Mouse (Mus musculus) liver, adult 2 months (tissue): ENCODE results near the gene Stk36. TPM values are rescaled to one million over a fixed set of nuclear protein-coding genes. Genes with fewer than 3 reads are reported as not detected.
A peak's percentile ranks its signal among the peaks of the same experiment; 100 is the strongest.

Experiments used
- DNase-seq: peaks from one replicate; pipeline ENCODE4 v3.0.0-alpha.2; 2011; ENCODE audit warnings: low read depth, low spot score; ENCODE audit errors: extremely low read depth
- H3K27ac ChIP-seq: fragments of 200-500 bp; replicated peaks from 2 replicates; pipeline ENCODE4 v1.5.1; 2012; ENCODE audit warnings: low read depth, mild to moderate bottlenecking, control low read depth, inconsistent platforms, low read length; ENCODE audit not compliant: insufficient read depth
- H3K27me3 ChIP-seq: fragments of 200-500 bp; 2 replicates; pipeline ENCODE4 v1.6.1; 2012; ENCODE audit warnings: mild to moderate bottlenecking, moderate library complexity, low read length, inconsistent platforms; ENCODE audit not compliant: control insufficient read depth, insufficient read depth
- H3K36me3 ChIP-seq: fragments of 200-500 bp; 2 replicates; pipeline ENCODE4 v1.6.1; 2012; ENCODE audit warnings: low read length, inconsistent platforms; ENCODE audit not compliant: control insufficient read depth, insufficient read depth
- H3K4me1 ChIP-seq: fragments of 200-500 bp; 2 replicates; pipeline ENCODE4 v1.6.1; 2011; ENCODE audit warnings: low read length; ENCODE audit not compliant: control insufficient read depth, insufficient read depth
- H3K4me3 ChIP-seq: fragments of 200-500 bp; 2 replicates; pipeline ENCODE4 v1.5.1; 2011; ENCODE audit warnings: low read depth, mild to moderate bottlenecking, control low read depth, low read length, moderate library complexity; ENCODE audit not compliant: insufficient read depth
- H3K79me2 ChIP-seq: fragments of 200-500 bp; 2 replicates; pipeline ENCODE4 v1.6.1; 2012; ENCODE audit warnings: inconsistent platforms, mild to moderate bottlenecking, low read length, moderate library complexity; ENCODE audit not compliant: control insufficient read depth, insufficient read depth
- H3K9ac ChIP-seq: fragments of 200-500 bp; 2 replicates; pipeline ENCODE4 v1.6.1; 2012; ENCODE audit warnings: low read depth, mild to moderate bottlenecking, control low read depth, inconsistent platforms, low read length
- CTCF ChIP-seq: fragments of 200-500 bp; IDR thresholded peaks from 2 replicates; pipeline ENCODE4 v1.5.1; 2011; ENCODE audit warnings: low read depth, low read length, control low read depth
- POLR2A ChIP-seq: fragments of 200-500 bp; IDR thresholded peaks from 2 replicates; pipeline ENCODE4 v1.6.1; 2011; ENCODE audit warnings: low read length, control low read depth; ENCODE audit not compliant: insufficient read depth; ENCODE audit errors: extremely low read depth
- WGBS: fragments of 180-500 bp; shearing (Covaris S2); methylation state at CpG from one replicate; pipeline ENCODE4 v1.1.7; 2018; 5-methylcytosine and 5-hydroxymethylcytosine counted together
- polyA plus RNA-seq: library from polyadenylated mRNA; depleted of rRNA; stranded (reverse); fragments of >200 nt; gene quantifications from 2 replicates; pipeline ENCODE4 v1.2.3, GENCODE M21; 2012
- total RNA-seq: library from RNA; depleted of rRNA; stranded (reverse); fragments of >200 nt; gene quantifications from 2 replicates; pipeline ENCODE4 v1.2.3, GENCODE M21; 2014

Stk36 gene
- total and polyA plus RNA-seq, 2 experiments: 0.37 to 0.84 TPM

DNA sequence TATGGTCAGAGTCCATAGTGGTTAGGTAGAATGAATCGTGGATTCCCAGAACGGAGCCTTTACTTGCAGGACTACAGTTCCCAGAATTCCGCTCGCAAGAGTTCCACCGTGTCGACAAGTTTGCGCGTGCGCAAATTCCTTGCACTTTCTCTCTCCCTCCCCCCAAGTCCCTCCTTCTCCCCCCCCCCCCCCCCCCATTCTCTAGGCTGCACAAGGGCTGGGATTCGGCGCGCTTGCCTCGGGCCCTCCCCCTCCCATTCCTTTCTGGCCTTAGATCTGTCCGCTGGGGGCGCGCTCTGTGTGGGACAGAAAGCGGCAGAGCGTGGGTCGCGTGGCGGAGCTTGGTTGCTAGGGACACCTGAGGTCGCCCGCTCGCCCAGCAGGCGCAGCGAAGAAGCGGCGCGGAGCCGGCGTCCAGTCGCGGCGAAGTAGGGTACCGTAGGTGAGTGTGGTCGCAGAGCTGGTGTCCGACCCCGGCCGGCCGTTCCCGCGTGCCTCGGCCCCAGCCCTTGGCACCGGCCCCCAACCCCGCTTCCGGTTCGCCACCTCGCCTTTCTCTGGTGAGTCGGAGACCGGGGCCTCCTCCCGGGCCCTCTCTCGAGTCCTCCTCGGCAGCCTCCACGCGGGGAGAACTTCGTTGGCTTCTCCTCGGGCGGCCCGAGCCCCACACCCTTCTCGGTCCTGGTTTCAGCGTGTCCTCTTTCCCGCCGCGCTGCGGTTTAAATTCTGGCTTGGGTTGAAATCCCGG is 60.4 kb downstream of the Stk36 start, which contains the start of gene Ttll4:
Ttll4 (plus strand) TSS at position 298 of the 748 bp plus-strand sequence.
- Histone ChIP-seq H3K4me1 (peaks cover 9% of the 10 kb centered on the region), H3K9ac (peak within 1 kb of the TSS; percentile 94), H3K27me3 (no peaks in the 10 kb centered on the region), H3K4me3 (peak within 1 kb of the TSS; percentile 94), H3K36me3 (no peaks in the 10 kb centered on the region), H3K79me2 (peaks cover 8% of the 10 kb centered on the region; the same call in 1 of the 2 replicates), H3K27ac (peak within 1 kb of the TSS; percentile 82)
- DNase-seq: peak; percentile 97
- under 1% methylated on average over 66 of the region's 66 CpGs for WGBS
- peak; percentile 58; the same call in 1 of the 2 replicates for TF ChIP-seq POLR2A
- peak; percentile 74 for TF ChIP-seq CTCF

GRCm38 (mm10) chr1:74662253-74662865 is 61.1 kb downstream of the Stk36 start:
- TF ChIP-seq POLR2A: no peak
- TF ChIP-seq CTCF: no peak
- H3K27me3 ChIP-seq: no peaks in the 10 kb centered on the region
- peak overlapping the region; percentile 94; the same call in 1 of the 2 replicates for H3K4me3 ChIP-seq
- peaks cover 9% of the 10 kb centered on the region for H3K4me1 ChIP-seq
- DNase-seq: peak; percentile 30
- peak overlapping the region; percentile 94; the same call in 1 of the 2 replicates for H3K9ac ChIP-seq
- H3K27ac ChIP-seq: no peak overlapping the region
- H3K79me2 ChIP-seq: peaks cover 8% of the 10 kb centered on the region; the same call in 1 of the 2 replicates
- whole genome bisulfite sequencing: 4% methylated on average over 13 of the region's 13 CpGs
- H3K36me3 ChIP-seq: no peaks in the 10 kb centered on the region

DNA sequence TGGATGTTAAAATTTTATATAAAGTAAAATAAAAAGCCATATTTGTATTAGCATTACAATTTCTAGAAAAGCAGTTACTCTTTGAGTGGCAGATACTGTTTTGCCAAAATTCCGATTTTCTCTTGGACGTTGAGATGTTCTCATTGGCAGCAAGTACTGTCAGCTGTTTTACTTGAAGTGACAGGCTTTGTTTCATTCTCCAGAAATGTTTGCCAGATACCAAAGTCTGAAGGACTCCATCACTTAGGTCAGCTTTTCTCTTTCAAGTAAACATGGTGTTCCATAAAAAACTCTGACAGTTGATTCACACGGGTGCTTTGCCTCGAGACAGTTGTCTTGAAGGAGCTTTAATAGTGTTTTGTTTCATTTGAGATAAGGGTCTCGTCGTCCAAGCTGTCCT is 63.9 kb downstream of the Stk36 start:
- Histone ChIP-seq H3K4me3 (no peak overlapping the region), H3K9ac (no peak overlapping the region), H3K79me2 (peaks cover 14% of the 10 kb centered on the region; the same call in 1 of the 2 replicates), H3K36me3 (no peaks in the 10 kb centered on the region), H3K27me3 (no peaks in the 10 kb centered on the region), H3K27ac (peak overlapping the region; percentile 1; the same call in 1 of the 2 replicates), H3K4me1 (peaks cover 9% of the 10 kb centered on the region)
- peak; percentile 75 for DNase-seq
- WGBS: 31% methylated on average over 6 of the region's 6 CpGs
- TF ChIP-seq CTCF (no peak), POLR2A (no peak)

- Histone ChIP-seq H3K9ac (no peak overlapping the region), H3K79me2 (peaks cover 14% of the 10 kb centered on the region; the same call in 1 of the 2 replicates), H3K4me1 (peaks cover 7% of the 10 kb centered on the region), H3K36me3 (peaks cover 1% of the 10 kb centered on the region; the same call in 1 of the 2 replicates), H3K4me3 (no peak overlapping the region), H3K27ac (no peak overlapping the region), H3K27me3 (no peaks in the 10 kb centered on the region)
- 45% methylated on average over 3 of the region's 3 CpGs for WGBS
- TF ChIP-seq POLR2A: no peak
- no peak for TF ChIP-seq CTCF
- DNase-seq: peak; percentile 74
Measured at GRCm38 (mm10) chr1:74668371-74668770, 67.1 kb downstream of the Stk36 start.

- DNase-seq: no peak
- Histone ChIP-seq H3K36me3 (peaks cover 1% of the 10 kb centered on the region; the same call in 1 of the 2 replicates), H3K79me2 (peaks cover 6% of the 10 kb centered on the region; the same call in 1 of the 2 replicates), H3K27ac (no peak overlapping the region), H3K27me3 (no peaks in the 10 kb centered on the region), H3K9ac (no peak overlapping the region), H3K4me3 (no peak overlapping the region), H3K4me1 (no peaks in the 10 kb centered on the region; the same call in 1 of the 2 replicates)
- TF ChIP-seq POLR2A: no peak
- no peak for TF ChIP-seq CTCF
- WGBS: 81% methylated on average over 7 of the region's 7 CpGs
Measured at GRCm38 (mm10) chr1:74672731-74673130, 71.5 kb downstream of the Stk36 start.
